Mouse (Mus musculus): ENCODE measurements around the gene Tnrc6b.

- TF ChIP-seq CTCF (IDR thresholded peaks at IDR 0.05; ENCODE audit: low read depth, low read length), result no peak
- no peak for TF ChIP-seq POLR2AphosphoS5 (IDR thresholded peaks at IDR 0.05; ENCODE audit: insufficient replicate concordance, low read depth, low read length)
- no peak for TF ChIP-seq GATA2 (IDR thresholded peaks at IDR 0.05; ENCODE audit: borderline replicate concordance, low read depth, low read length)
Observed at GRCm38 (mm10) chr15:80711401-80712151, 463 bp downstream of the Tnrc6b start.
